Mouse (Mus musculus) MN1 (cell line): ENCODE results near the gene Zfp266.
A peak's percentile ranks its signal among the peaks of the same experiment; 100 is the strongest.
"Not testable (repeated sequence)": the region's sequence is repeated elsewhere in the genome, so short reads cannot be mapped to it uniquely, and the experiment has no call there.

Source experiments
- DNase-seq: peaks from one replicate; pipeline ENCODE4 v3.0.0-alpha.2; 2016; ENCODE audit warnings: low spot score

Gene Zfp266

GRCm38 (mm10) chr9:20521306-20521957 is at the start of gene Zfp266:
Gene Zfp266 (minus strand): TSS chr9:20521417.
- peak; percentile 82 for DNase-seq

GRCm38 (mm10) chr9:20565326-20566030 is 44.3 kb upstream of the Zfp266 start:
- not testable (repeated sequence) for DNase-seq

- no peak for DNase-seq
Measured at GRCm38 (mm10) chr9:20562177-20562576, 41.0 kb upstream of the Zfp266 start.

- DNase-seq = no peak
Measured at GRCm38 (mm10) chr9:20552698-20553097, 31.5 kb upstream of the Zfp266 start.

GRCm38 (mm10) chr9:20551781-20552275 is 30.6 kb upstream of the Zfp266 start:
- DNase-seq = no peak

- no peak for DNase-seq
Measured at GRCm38 (mm10) chr9:20545151-20545550, 23.9 kb upstream of the Zfp266 start.

GRCm38 (mm10) chr9:20544070-20544821 is 23.0 kb upstream of the Zfp266 start:
- DNase-seq = no peak

GRCm38 (mm10) chr9:20543496-20543895 is 22.3 kb upstream of the Zfp266 start:
- no peak for DNase-seq

- no peak for DNase-seq
Measured at GRCm38 (mm10) chr9:20536598-20536997, 15.4 kb upstream of the Zfp266 start.

GRCm38 (mm10) chr9:20534326-20534926 is 13.2 kb upstream of the Zfp266 start:
- no peak for DNase-seq

GRCm38 (mm10) chr9:20520531-20521210 is 546 bp downstream of the Zfp266 start:
- DNase-seq = peak; percentile 9

GRCm38 (mm10) chr9:20519949-20520348 is 1.3 kb downstream of the Zfp266 start:
- no peak for DNase-seq

- DNase-seq = no peak
Measured at GRCm38 (mm10) chr9:20518708-20519107, 2.5 kb downstream of the Zfp266 start.

- no peak for DNase-seq
Measured at GRCm38 (mm10) chr9:20517727-20518126, 3.5 kb downstream of the Zfp266 start.

- DNase-seq = no peak
Measured at GRCm38 (mm10) chr9:20514016-20514415, 7.2 kb downstream of the Zfp266 start.

GRCm38 (mm10) chr9:20512714-20513113 is 8.5 kb downstream of the Zfp266 start:
- no peak for DNase-seq

- DNase-seq = no peak
Measured at GRCm38 (mm10) chr9:20511645-20512044, 9.6 kb downstream of the Zfp266 start.

- DNase-seq = no peak
Measured at GRCm38 (mm10) chr9:20510346-20510745, 10.9 kb downstream of the Zfp266 start.

GRCm38 (mm10) chr9:20509676-20510075 is 11.5 kb downstream of the Zfp266 start:
- DNase-seq = no peak

- no peak for DNase-seq
Measured at GRCm38 (mm10) chr9:20504801-20505200, 16.4 kb downstream of the Zfp266 start.

GRCm38 (mm10) chr9:20493281-20493680 is 27.9 kb downstream of the Zfp266 start:
- DNase-seq = peak; percentile 44
